Mouse (Mus musculus): ENCODE data around the gene Prkce.

- no peak for TF ChIP-seq MAFK (IDR thresholded peaks at IDR 0.05; ENCODE audit: insufficient read depth, low read depth, low read length)
- TF ChIP-seq ZC3H11A (IDR thresholded peaks at IDR 0.05; ENCODE audit: borderline replicate concordance, low read depth, low read length): no peak
- no peak for TF ChIP-seq ZNF384 (IDR thresholded peaks at IDR 0.05; ENCODE audit: low read depth, low read length)
- TF ChIP-seq HCFC1 (IDR thresholded peaks at IDR 0.05; ENCODE audit: borderline replicate concordance, insufficient read depth, low read length): no peak
- no peak for TF ChIP-seq CHD2 (IDR thresholded peaks at IDR 0.05; ENCODE audit: low read depth, low read length)
These were observed 93.5 kb downstream of the Prkce start for GRCm38 (mm10) chr17:86261067-86261466.
